Mouse (Mus musculus) ES-Bruce4 (cell line): Measurements from ENCODE around the gene BC029722. TPM values are rescaled to one million over a fixed set of nuclear protein-coding genes. Genes with fewer than 3 reads are reported as not detected.

Experiments
- H3K27ac ChIP-seq: 2 replicates; pipeline ENCODE4 v1.5.1; 2012; ENCODE audit warnings: low read length, inconsistent platforms; ENCODE audit not compliant: insufficient read depth
- H3K27me3 ChIP-seq: 2 replicates; pipeline ENCODE4 v1.6.1; 2012; ENCODE audit warnings: mild to moderate bottlenecking, low read length, inconsistent platforms; ENCODE audit not compliant: control insufficient read depth, poor library complexity, insufficient read depth, severe bottlenecking
- H3K36me3 ChIP-seq: 2 replicates; pipeline ENCODE4 v1.6.1; 2012; ENCODE audit warnings: inconsistent platforms, mild to moderate bottlenecking, low read length, moderate library complexity; ENCODE audit not compliant: control insufficient read depth, poor library complexity, insufficient read depth, severe bottlenecking
- H3K4me1 ChIP-seq: one replicate; pipeline ENCODE4 v1.8.1; 2011; ENCODE audit warnings: low read length; ENCODE audit not compliant: control insufficient read depth, insufficient read depth
- H3K4me3 ChIP-seq: 2 replicates; pipeline ENCODE4 v1.5.1; 2011; ENCODE audit warnings: low read depth, mild to moderate bottlenecking, low read length
- H3K9ac ChIP-seq: 2 replicates; pipeline ENCODE4 v1.6.1; 2012; ENCODE audit warnings: low read depth, mild to moderate bottlenecking, inconsistent platforms; ENCODE audit not compliant: poor library complexity, severe bottlenecking
- H3K9me3 ChIP-seq: replicated peaks from 2 replicates; pipeline ENCODE4 v1.6.1; 2012; ENCODE audit warnings: mild to moderate bottlenecking, low read length, inconsistent platforms; ENCODE audit not compliant: control insufficient read depth, poor library complexity, insufficient read depth, severe bottlenecking
- CTCF ChIP-seq: IDR thresholded peaks from one replicate; pipeline ENCODE4 v1.8.1; 2011; ENCODE audit warnings: low read depth, low read length
- EP300 ChIP-seq: IDR thresholded peaks from 2 replicates; pipeline ENCODE4 v1.6.1; 2011; ENCODE audit warnings: low read depth, low read length; ENCODE audit not compliant: insufficient read depth
- POLR2A ChIP-seq: IDR thresholded peaks from one replicate; pipeline ENCODE4 v1.8.1; 2011; ENCODE audit warnings: low read length; ENCODE audit not compliant: insufficient read depth
- polyA plus RNA-seq: library from polyadenylated mRNA; stranded (reverse); fragments of >200 nt; gene quantifications from 2 replicates; pipeline ENCODE4 v1.2.4, GENCODE M21; 2011; ENCODE audit warnings: low read depth; ENCODE audit not compliant: missing spikeins, insufficient read depth, insufficient read length

BC029722 gene
- polyA plus RNA-seq, 1 experiment = 11.2 TPM

- TF ChIP-seq CTCF = no peak
- TF ChIP-seq EP300 = no peak
- no peak for TF ChIP-seq POLR2A
- no peak overlapping the region for H3K4me3 ChIP-seq
- no peaks in the 10 kb centered on the region for H3K36me3 ChIP-seq
- H3K27ac ChIP-seq = no peak overlapping the region
- no peaks in the 10 kb centered on the region for H3K9me3 ChIP-seq
- H3K9ac ChIP-seq = no peak overlapping the region
- no peaks in the 10 kb centered on the region for H3K4me1 ChIP-seq
- H3K27me3 ChIP-seq = no peaks in the 10 kb centered on the region
These were observed 20.6 kb downstream of the BC029722 start for GRCm38 (mm10) chr2:155798613-155799012.

GRCm38 (mm10) chr2:155794674-155795445 lies 24.4 kb downstream of the BC029722 start:
- no peaks in the 10 kb centered on the region for H3K36me3 ChIP-seq
- H3K9ac ChIP-seq = no peak overlapping the region
- H3K4me1 ChIP-seq = no peaks in the 10 kb centered on the region
- H3K27ac ChIP-seq = no peak overlapping the region
- TF ChIP-seq CTCF (no peak), POLR2A (no peak), EP300 (no peak)
- H3K4me3 ChIP-seq = no peak overlapping the region
- H3K9me3 ChIP-seq = no peaks in the 10 kb centered on the region
- H3K27me3 ChIP-seq = no peaks in the 10 kb centered on the region

GRCm38 (mm10) chr2:155792899-155793298 lies 26.3 kb downstream of the BC029722 start:
- no peak overlapping the region for H3K27ac ChIP-seq
- no peaks in the 10 kb centered on the region for H3K9me3 ChIP-seq
- H3K36me3 ChIP-seq = no peaks in the 10 kb centered on the region
- H3K9ac ChIP-seq = no peak overlapping the region
- TF ChIP-seq CTCF (no peak), EP300 (no peak), POLR2A (no peak)
- H3K4me3 ChIP-seq = 0 out of 2 replicates have a peak overlapping the region, but pooled peaks have one; percentile 1
- no peaks in the 10 kb centered on the region for H3K4me1 ChIP-seq
- no peaks in the 10 kb centered on the region for H3K27me3 ChIP-seq

- TF ChIP-seq POLR2A (no peak), CTCF (no peak), EP300 (no peak)
- Histone ChIP-seq H3K4me1 (no peaks in the 10 kb centered on the region), H3K36me3 (no peaks in the 10 kb centered on the region), H3K27me3 (no peaks in the 10 kb centered on the region), H3K9ac (no peak overlapping the region), H3K27ac (no peak overlapping the region), H3K4me3 (no peak overlapping the region), H3K9me3 (no peaks in the 10 kb centered on the region)
These were observed 31.0 kb downstream of the BC029722 start for GRCm38 (mm10) chr2:155787949-155788931.

GRCm38 (mm10) chr2:155786905-155787304 lies 32.3 kb downstream of the BC029722 start:
- Histone ChIP-seq H3K27ac (no peak overlapping the region), H3K27me3 (no peaks in the 10 kb centered on the region), H3K9me3 (no peaks in the 10 kb centered on the region), H3K4me3 (no peak overlapping the region), H3K4me1 (no peaks in the 10 kb centered on the region), H3K36me3 (no peaks in the 10 kb centered on the region), H3K9ac (no peak overlapping the region)
- TF ChIP-seq CTCF = no peak
- TF ChIP-seq EP300 = no peak
- TF ChIP-seq POLR2A = no peak
